Mouse (Mus musculus): ENCODE results near the gene Prol1.

- TF ChIP-seq POLR2A (IDR thresholded peaks at IDR 0.05; ENCODE audit: low read depth, low read length), result no peak
- TF ChIP-seq CTCF (conservative IDR thresholded peaks at IDR 0.05; ENCODE audit: insufficient read depth, insufficient read length, low read depth, low read length), result no peak
These were observed 58.7 kb downstream of the Prol1 start, which contains the start of gene Amtn for GRCm38 (mm10) chr5:88375808-88376207.

All from kidney, adult 2 months (tissue).